Mouse (Mus musculus) cerebellum, adult 18-20 months (tissue): ENCODE data around the gene Cux1.

Experiments used
- DNase-seq, 2 experiments: peaks; one replicate each; pipeline ENCODE4 v3.0.0; 2021

Gene Cux1

DNA sequence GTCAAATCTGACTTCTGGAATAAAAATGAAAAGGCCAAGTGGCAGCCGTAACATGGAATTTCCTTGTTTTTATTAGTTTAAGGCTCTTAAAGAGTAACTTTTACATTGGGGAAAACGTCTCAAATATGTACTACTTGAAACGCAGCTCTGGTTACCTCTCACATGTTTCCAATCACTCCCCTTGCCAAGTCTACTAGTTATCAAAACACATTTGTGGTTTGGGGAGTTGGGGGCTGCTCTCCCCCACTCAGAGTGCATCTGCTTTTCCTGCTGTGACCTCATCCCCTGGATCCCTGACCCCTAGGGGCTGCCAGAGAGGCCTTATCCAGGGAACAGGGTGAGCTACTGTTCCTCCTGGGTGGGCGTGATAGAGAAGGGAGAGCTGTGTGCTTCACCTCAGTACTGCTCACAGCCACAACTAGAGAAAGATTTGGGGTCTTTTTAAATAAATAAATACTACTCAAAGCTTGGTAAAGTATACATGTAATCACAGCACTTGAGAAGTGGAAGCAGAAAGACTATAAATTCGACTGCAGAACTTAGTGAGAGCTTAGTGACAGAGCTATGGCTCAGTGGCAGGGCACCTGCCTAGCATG lies 64.7 kb downstream of the Cux1 start:
- no peak for DNase-seq

DNA sequence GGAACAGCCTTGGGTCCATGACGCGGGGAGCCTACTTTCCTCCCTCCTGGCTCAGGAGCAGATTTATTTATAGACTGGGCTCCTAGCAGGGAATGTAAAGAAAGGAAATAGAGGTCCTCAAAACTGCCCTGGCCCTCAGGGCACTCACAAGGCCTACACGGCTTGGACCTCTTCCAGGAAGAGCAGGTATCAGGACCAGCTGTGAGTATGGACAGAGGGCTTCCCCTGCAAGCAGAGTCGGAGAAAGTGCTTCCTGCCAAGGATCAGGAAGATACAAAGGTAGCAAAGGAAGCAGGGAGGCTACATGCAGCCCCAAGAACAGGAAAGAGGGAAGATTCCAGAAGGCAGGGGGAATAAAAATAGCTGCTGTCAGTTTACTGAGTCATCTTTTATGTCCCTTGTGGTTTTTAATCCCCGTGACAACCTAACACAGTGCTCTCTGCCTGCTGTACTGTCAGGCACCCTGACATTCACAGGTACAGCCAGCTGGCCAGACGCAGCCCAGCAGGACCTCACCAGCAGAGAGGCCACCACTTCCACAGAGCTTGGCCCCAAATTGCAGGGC lies 66.9 kb downstream of the Cux1 start:
- DNase-seq = peak; percentile 65 to 71

- no peak for DNase-seq
Observed at GRCm38 (mm10) chr5:136499316-136499715, 68.0 kb downstream of the Cux1 start.

DNA sequence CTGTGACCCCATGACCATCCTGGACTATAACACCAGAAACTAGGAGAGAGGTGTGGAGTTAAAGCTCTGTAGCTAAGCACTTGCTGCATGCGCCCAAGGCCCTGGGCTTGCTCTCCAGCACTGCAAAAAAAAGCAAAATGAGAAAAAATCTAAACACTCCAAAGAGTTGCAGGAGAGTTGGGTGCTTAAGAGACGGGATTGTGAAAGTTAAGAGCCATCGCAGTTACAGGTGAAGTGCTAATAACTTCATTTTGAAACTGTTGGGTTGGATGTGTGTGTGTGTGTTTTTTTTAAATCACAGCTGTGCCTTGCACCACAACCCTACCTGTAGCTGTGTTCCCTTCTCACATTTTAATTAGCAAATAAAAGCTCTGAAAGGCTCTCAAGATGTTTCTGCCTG lies 68.5 kb downstream of the Cux1 start:
- DNase-seq = no peak

GRCm38 (mm10) chr5:136497301-136497700 lies 70.0 kb downstream of the Cux1 start:
- no peak for DNase-seq

- no peak for DNase-seq
Observed at GRCm38 (mm10) chr5:136495581-136495980, 71.7 kb downstream of the Cux1 start.

- peak in 1 of 2 experiments; percentile 46 for DNase-seq
Observed at GRCm38 (mm10) chr5:136494927-136495326, 72.4 kb downstream of the Cux1 start.

- no peak for DNase-seq
Observed at GRCm38 (mm10) chr5:136494288-136494687, 73.0 kb downstream of the Cux1 start.

DNA sequence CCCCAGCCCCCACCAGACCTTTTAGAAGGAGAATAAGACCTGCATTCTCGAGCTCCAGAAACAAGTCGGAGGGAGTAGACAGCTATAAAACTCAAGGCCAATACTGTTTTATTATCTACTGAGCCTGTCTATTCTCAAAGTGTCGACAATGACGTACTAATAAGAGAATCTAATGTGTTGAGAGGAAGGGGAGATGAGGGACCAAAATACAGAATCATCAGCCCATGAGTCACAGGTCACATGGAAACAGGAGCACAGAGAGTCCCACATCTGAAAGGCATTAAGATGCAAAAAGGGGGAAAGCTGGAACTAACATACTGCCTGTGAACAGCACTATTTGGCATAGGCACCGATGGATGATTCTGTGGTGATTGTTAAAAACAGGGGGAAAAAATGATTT lies 77.8 kb downstream of the Cux1 start:
- DNase-seq = no peak

DNA sequence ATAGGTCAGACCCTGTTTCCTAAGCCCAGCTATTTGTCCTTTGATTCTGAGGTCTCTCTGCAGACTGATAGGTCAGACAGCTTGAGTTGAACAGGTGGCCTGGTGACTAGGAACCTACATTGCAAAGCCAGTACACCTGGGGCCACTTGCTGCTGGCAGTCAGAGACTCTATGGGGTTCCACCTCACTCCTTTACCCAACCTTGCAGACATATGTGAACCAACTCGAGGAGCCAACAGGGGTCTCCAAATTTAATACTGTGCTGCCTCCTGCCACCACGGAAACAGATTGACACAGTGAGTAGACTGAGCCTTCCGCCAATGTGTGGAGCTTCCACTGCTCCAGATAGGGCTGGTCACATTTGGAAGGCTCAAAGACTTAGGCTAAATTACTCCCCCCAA lies 78.6 kb downstream of the Cux1 start:
- DNase-seq = peak; percentile 67 to 79

DNA sequence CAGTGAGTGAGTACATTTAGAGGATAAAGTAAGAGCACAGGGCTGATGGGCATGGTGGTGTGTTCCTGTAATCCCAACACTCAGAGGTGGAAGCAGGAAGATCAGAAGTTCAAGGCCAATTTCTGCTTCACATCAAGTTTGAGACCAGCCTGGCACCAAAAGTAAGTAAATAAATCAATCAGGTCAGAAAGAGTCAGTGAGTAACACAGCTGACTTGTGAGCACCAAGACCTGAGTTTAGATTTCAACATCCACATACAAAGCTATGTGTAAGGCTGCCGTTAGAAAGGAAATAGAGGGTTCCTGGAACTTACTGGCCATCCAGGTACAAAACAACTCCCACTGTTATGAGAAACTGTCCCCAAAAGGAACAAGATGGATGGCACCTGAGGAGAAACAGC lies 79.1 kb downstream of the Cux1 start:
- no peak for DNase-seq

DNA sequence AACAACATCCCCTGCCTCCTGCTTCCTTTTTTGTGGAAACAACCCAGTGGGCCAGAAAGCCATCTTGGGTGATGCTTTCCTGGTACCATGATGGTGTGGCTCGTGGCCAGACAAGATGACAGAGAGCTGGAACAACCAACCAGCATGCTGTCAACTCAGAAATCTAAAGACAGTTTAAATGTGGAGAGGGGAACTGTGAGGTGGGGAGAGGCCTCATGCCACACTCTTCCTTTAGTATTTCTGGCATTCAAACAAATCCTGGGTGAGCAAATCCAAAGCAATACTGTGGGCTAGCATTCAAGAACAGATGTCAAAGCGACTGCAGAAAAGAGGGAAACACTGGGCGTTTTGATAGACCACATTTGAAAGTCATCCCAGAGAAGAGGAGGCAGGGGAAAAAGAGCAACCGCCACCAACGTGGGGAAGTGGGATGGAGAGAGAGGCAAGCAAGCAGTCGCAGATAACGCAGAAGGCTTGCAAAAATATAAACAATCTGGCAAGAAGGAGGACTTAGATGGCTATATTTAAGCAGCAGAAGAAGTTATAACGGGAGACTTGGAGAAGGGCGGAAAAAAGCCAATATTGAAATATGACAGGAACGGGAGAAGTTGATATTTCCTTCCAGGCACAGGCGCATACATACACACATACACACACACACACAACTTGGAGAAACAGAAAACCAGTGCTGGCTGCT lies 79.7 kb downstream of the Cux1 start:
- peak in 1 of 2 experiments; percentile 42 for DNase-seq

- DNase-seq = peak; percentile 88 to 93
Observed at GRCm38 (mm10) chr5:136486401-136486800, 80.9 kb downstream of the Cux1 start.

DNA sequence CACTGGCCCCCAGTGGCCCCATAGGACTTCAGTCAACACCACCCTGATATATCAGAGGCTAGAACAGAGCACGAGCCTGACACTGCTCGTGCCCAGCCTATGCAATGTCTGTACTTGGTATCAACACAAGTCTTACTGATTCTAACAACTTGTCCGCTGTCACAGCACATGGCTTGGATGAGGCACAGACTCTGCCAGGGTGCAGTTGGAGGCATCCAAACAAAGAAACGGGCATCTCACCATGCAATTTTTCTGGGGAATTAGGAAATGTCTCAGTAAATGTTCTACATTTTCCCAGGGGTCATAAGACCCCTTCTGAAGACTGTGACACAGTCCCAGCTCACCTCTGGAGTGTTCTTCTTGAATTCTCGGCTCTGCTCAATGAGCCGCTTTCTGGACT lies 81.9 kb downstream of the Cux1 start:
- no peak for DNase-seq

DNA sequence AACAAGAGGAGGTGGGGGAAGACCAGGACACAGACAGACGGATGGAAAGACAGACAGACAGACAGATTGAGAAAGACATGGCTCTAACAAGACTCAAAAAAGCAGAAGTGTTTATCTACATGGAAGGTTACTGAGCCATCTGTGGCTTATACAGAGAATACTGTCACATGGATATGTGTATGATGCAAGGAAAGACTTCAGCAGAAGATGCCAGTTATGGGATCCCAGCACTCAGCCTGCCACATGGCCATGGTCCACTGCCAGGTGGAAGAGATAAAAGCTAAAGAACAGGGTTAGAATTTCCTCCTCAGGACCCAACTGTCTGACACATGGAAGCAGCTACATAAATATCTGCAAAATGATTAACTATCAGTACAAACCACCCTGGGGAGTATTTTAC lies 84.9 kb downstream of the Cux1 start:
- DNase-seq = peak; percentile 67 to 73

DNA sequence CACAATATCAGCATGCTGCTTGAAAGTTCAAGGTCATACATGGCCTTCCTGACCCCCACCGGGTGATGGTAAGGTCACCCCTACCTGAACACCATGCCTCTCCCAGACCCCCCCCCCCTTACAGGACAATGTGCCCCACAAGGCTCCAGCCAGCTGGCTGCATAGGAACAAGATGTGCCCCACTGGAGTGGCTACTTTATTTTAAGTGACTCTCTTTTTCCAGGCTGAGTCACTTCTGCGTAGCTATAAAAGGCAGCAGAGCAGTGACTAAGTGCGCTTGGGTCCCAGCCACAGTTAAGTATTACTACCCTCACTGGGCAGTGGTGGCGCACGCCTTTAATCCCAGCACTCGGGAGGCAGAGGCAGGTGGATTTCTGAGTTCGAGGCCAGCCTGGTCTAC lies 86.7 kb downstream of the Cux1 start:
- DNase-seq = no peak

GRCm38 (mm10) chr5:136479801-136480200 lies 87.5 kb downstream of the Cux1 start:
- no peak for DNase-seq

GRCm38 (mm10) chr5:136479024-136479763 lies 88.1 kb downstream of the Cux1 start:
- no peak for DNase-seq

DNA sequence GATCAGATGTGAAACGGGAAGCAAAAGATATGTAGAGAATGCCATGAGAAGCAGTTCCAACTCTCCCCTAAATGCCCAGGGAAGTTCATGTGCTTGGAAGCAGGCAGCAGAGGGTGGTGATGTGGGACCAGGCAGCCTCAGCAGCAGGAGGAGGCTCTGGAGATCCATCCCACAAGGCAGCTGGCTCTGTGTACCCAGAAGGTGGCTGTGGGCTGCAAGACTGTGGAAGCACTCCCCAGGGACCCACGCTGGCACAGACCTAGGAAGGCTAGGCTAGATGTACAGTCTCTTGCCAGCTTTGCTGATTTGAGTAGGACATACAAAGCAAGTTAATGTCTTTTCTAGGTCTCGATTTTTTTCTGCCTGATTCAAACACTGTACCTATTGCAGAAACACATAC lies 91.0 kb downstream of the Cux1 start:
- peak in 1 of 2 experiments; percentile 36 for DNase-seq

- peak in 1 of 2 experiments; percentile 5 for DNase-seq
Observed at GRCm38 (mm10) chr5:136475161-136475560, 92.1 kb downstream of the Cux1 start.

- DNase-seq = no peak
Observed at GRCm38 (mm10) chr5:136474086-136474485, 93.2 kb downstream of the Cux1 start.

DNA sequence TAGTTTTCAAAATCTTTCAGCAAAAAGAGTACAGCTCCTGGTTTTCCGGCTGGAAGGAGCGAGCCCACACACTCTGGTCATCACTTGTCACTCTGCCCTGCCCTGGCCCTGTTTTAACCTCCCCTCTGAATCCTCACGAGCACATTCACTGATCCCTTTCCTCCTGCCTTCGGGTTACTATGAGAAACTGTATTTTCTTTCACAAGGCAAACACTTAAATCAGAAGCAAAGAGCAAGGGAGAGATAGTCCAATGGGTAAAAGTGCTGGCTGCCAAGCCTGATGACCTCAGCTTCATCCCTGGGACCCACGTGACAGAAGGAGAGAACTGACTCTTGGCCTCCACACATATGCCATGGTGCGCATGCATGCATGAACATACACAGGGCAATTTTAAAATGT lies 94.0 kb downstream of the Cux1 start:
- DNase-seq = peak in 1 of 2 experiments; percentile 44

DNA sequence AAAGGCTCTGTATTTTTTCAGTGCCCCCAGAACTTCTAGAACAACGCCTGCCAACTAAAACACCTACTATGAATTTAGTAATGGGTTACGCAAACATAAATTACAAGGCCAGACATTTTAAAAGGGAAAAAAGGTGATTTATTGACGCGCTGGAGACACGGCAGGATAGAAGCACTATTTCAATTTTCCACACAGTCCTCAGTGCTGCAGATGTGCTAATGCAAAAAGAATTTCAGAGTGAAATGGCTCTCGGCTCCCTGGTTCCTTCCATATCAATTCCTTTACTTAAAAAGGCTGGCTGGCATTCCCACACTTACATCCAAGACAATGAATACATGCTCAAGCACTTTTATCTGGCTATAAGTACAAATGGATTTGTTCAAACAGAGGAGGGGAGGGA lies 94.4 kb downstream of the Cux1 start:
- no peak for DNase-seq
